11 mouse cellular contexts compared by ENCODE assay signal in genomic region chr19:16386514-16386913, GRCm38 (mm10). TPM values are rescaled to one million over a fixed set of nuclear protein-coding genes. Genes with fewer than 3 reads are reported as not detected.
DNase-seq lines count a peak whose midpoint lies in the region; TF ChIP-seq lines count a peak whose summit lies in the region.
"Had no signal": no experiment of that assay in that cellular context is flagged by ENCODE, and none has a peak within 500 bp of the region (broad histone marks: within the 10 kb centered on the region; RNA-seq: fewer than 3 reads in every experiment).

No protein-coding gene starts in this region.

- intact Hi-C loops in gastrocnemius, postnatal 36 days (cut with DNase I) = no loop called here

- H3K4me2 ChIP-seq in myocyte (ENCODE audit: low read depth) = peak overlapping the region; percentile 54
- H3K4me2 ChIP-seq: embryonic facial prominence, embryonic 15.5 days had no signal

- H3K36me3 ChIP-seq in myocyte (ENCODE audit: control insufficient read depth, insufficient read depth) = peaks cover 19% of the 10 kb centered on the region

- no peaks in the 10 kb centered on the region for H3K27me3 ChIP-seq in myocyte (ENCODE audit: control insufficient read depth, insufficient read depth, insufficient read length)
- H3K27me3 ChIP-seq: embryonic facial prominence, embryonic 15.5 days had no signal

- DNase-seq in gastrocnemius, adult 18-20 months (ENCODE audit: low spot score) = peak; percentile 16
- DNase-seq in gastrocnemius, postnatal 10 days = no peak
- DNase-seq in lung, postnatal 10 days = peak; percentile 33
- DNase-seq in lung, postnatal 25 days (ENCODE audit: low spot score) = no peak
- peak; percentile 42 for DNase-seq in adipocyte (ENCODE audit: low spot score)
- DNase-seq in spleen, postnatal 36 days (ENCODE audit: low spot score in 2 of 2) = no peak
- DNase-seq in gastrocnemius, postnatal 36 days = no peak
- DNase-seq: cerebellum, postnatal 10 days; kidney, postnatal 10 days had no signal

- H3K4me3 ChIP-seq in myocyte = no peak overlapping the region
- H3K4me3 ChIP-seq: embryonic facial prominence, embryonic 15.5 days had no signal

- no peak overlapping the region for H3ac ChIP-seq in myocyte (ENCODE audit: control insufficient read depth, insufficient read length)

- TF ChIP-seq POLR2A in myocyte (IDR thresholded peaks at IDR 0.05; ENCODE audit: insufficient read length, low read depth) = no peak

- H3K79me2 ChIP-seq in myocyte (ENCODE audit: control insufficient read depth, insufficient read depth) = no peaks in the 10 kb centered on the region

TF ChIP-seq in myocyte, 11 proteins besides CTCF, POLR2A, EP300 and RAD21:
- TF ChIP-seq MYOD1 (IDR thresholded peaks at IDR 0.05; ENCODE audit: control insufficient read depth in 1 of 3, insufficient read length in 2 of 3, low read depth in 2 of 3) (peak in 1 of 3 experiments; percentile 33), CEBPB (IDR thresholded peaks at IDR 0.05; ENCODE audit: insufficient read depth, poor library complexity, severe bottlenecking) (no peak)

RNA-seq across cellular contexts. Expression of gene Gna14, which starts 49.0 kb away (rescaled TPM):
- 1 to 10 TPM in 1 of 2 experiments, under 1 TPM in 1; 0.64 to 1.5 TPM for total RNA-seq in gastrocnemius, adult 18-20 months (2021)
- 1 to 10 TPM in 1 of 2 experiments, under 1 TPM in 1; 0.84 to 1.1 TPM for total RNA-seq in gastrocnemius, postnatal 10 days (2021)
- polyA plus RNA-seq in myocyte (2012; fragmentation: generic; extraction: Trizol) = 0.02 TPM
- under 1 TPM; 0.46 to 0.91 TPM for total RNA-seq in gastrocnemius, postnatal 36 days (2021)

Comparison
In these comparisons a context has a peak if more than half of its experiments do, and no peak if none do; other contexts are left out.
1. DNase-seq: peak in gastrocnemius, adult 18-20 months (single experiment), lung, postnatal 10 days (single experiment) and adipocyte (single experiment); none in gastrocnemius, postnatal 10 days (single experiment), lung, postnatal 25 days (single experiment), spleen, postnatal 36 days (0 of 2) and gastrocnemius, postnatal 36 days (0 of 2).